Mouse (Mus musculus) heart, postnatal 0 days (tissue): ENCODE measurements around the gene Lamb3. TPM values are rescaled to one million over a fixed set of nuclear protein-coding genes. Genes with fewer than 3 reads are reported as not detected.

Source experiments
- ATAC-seq: fragments of 200-750 bp; cut with Nextera tagmentation; 2 replicates; pipeline ENCODE4 v1.8.0; 2017; ENCODE audit warnings: low read depth, moderate number of reproducible peaks, moderate library complexity; ENCODE audit not compliant: insufficient read depth
- DNase-seq: peaks from one replicate; pipeline ENCODE4 v3.0.0-alpha.2; 2016; ENCODE audit warnings: low spot score
- H3K27ac ChIP-seq: fragments of 300-500 bp; sonication (generic); 2 replicates; pipeline ENCODE4 v1.5.1; 2014; ENCODE audit warnings: low read depth, mild to moderate bottlenecking
- H3K27me3 ChIP-seq: fragments of 300-500 bp; sonication (generic); 2 replicates; pipeline ENCODE4 v1.6.1; 2014; ENCODE audit warnings: low read length, mixed read lengths; ENCODE audit not compliant: control insufficient read depth, insufficient read depth
- H3K36me3 ChIP-seq: fragments of 300-500 bp; sonication (generic); replicated peaks from 2 replicates; pipeline ENCODE4 v1.6.1; 2014; ENCODE audit warnings: low read length, mixed read lengths; ENCODE audit not compliant: control insufficient read depth, insufficient read depth
- H3K4me1 ChIP-seq: fragments of 300-500 bp; sonication (generic); 2 replicates; pipeline ENCODE4 v1.6.1; 2014; ENCODE audit warnings: antibody characterized with exemption; ENCODE audit not compliant: control insufficient read depth, insufficient read depth
- H3K4me2 ChIP-seq: fragments of 300-500 bp; sonication (generic); 2 replicates; pipeline ENCODE4 v1.6.1; 2014; ENCODE audit warnings: low read depth, mild to moderate bottlenecking, low read length, moderate library complexity
- H3K4me3 ChIP-seq: fragments of 300-500 bp; sonication (generic); 2 replicates; pipeline ENCODE4 v1.5.1; 2014; ENCODE audit warnings: low read depth, low read length
- H3K9ac ChIP-seq: fragments of 300-500 bp; sonication (generic); replicated peaks from 2 replicates; pipeline ENCODE4 v1.6.1; 2014; ENCODE audit warnings: low read depth, low read length, mixed read lengths
- H3K9me3 ChIP-seq: fragments of 300-500 bp; sonication (generic); replicated peaks from 2 replicates; pipeline ENCODE4 v1.6.1; 2016; ENCODE audit warnings: low read length; ENCODE audit not compliant: control insufficient read depth
- CTCF ChIP-seq: IDR thresholded peaks from 2 replicates; pipeline ENCODE4 v1.5.1; 2016; ENCODE audit warnings: antibody characterized with exemption, control low read depth, low read depth
- EP300 ChIP-seq: IDR thresholded peaks from 2 replicates; pipeline ENCODE4 v1.6.1; 2016; ENCODE audit warnings: antibody characterized with exemption, low read depth
- WGBS: fragments of 180-500 bp; shearing (Covaris S2); extraction: QIAGEN DNeasy Blood & Tissue Kit; methylation state at CpG from one replicate; pipeline ENCODE4 v1.1.7; 2014; 5-methylcytosine and 5-hydroxymethylcytosine counted together
- polyA plus RNA-seq: library from polyadenylated mRNA; unstranded; fragments of >200 nt; fragmentation: Nextera tagmentation; extraction: Ambion mirVana; gene quantifications from 2 replicates; pipeline ENCODE4 v1.2.1, GENCODE M21; 2015
- total RNA-seq: library from RNA; depleted of rRNA; stranded (reverse); fragments of >200 nt; gene quantifications from 2 replicates; pipeline ENCODE4 v1.2.3, GENCODE M21; 2014; ENCODE audit warnings: low replicate concordance

Lamb3 gene
- total and polyA plus RNA-seq, 2 experiments from 2014 or later = 8.1 to 9.8 TPM

DNA sequence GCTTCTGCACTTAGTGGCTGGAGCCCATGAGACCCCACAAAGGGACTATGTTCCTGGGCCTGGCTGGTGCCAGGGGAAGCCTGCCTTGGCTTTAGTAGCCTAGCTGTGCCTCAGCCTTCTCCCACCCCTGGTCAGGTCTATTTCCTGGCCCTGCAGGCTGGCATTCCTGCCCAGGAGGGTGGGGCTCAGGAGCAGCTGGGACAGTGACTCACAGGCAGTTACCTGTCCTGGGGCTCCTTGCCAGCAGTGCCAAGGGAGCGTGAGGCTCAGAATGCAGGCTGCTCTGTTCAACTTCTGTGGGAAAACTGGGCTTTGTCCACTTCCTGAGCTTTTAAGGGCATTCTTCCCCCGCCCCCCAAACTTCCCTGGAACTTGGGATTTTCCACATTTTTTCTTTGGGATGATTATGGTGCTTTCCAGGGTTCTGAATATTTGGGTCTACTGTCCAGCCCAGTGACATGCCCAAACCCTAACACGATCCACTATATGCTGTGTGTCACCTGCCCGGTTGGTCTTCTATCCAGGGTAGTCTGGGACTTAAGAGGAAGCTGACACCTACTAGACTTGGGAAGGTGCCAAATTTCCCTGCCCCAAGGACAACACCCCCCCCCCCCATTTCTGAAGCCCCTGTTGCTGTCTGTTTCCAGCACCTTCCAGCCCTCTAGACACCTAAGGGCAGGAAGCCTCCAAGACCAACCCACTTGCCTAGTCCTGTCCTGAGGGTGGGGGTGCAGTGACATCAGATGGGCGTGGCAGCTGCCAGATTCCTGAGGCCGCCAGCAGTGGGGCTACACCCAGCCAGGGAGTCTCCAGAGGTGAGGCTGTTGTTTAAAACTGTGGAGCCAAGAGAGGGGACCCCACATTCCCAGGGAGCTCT is 94.0 kb downstream of the Lamb3 start:
- Histone ChIP-seq H3K27ac (no peak overlapping the region), H3K36me3 (no peaks in the 10 kb centered on the region), H3K4me3 (no peak overlapping the region), H3K27me3 (no peaks in the 10 kb centered on the region), H3K4me2 (no peak overlapping the region), H3K4me1 (no peaks in the 10 kb centered on the region), H3K9ac (no peak overlapping the region), H3K9me3 (no peaks in the 10 kb centered on the region)
- no peak for TF ChIP-seq EP300
- TF ChIP-seq CTCF = no peak
- ATAC-seq (peak; percentile 49; the same call in 1 of the 2 replicates), DNase-seq (no peak)
- 51% methylated on average over 6 of the region's 6 CpGs for WGBS

DNA sequence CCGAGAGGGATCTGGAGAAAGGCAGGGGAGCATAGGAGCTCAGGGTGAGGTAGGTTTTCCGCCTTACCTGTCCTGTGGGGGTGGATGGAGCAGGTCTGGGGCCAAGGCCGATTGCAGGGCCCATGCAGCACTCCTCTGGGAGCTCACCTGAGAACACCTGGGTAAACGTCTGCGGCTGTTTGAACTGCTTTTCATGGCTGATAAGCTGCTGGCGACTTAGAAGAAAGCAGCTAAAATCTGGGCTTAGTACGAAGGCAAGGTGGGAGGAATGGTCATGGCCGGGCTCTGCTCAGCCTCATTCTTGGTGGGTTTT is 94.5 kb downstream of the Lamb3 start:
- H3K9me3 ChIP-seq = no peaks in the 10 kb centered on the region
- no peaks in the 10 kb centered on the region for H3K27me3 ChIP-seq
- H3K4me3 ChIP-seq = no peak overlapping the region
- 0 out of 2 replicates have a peak, but pooled peaks have one; percentile 8 for ATAC-seq
- H3K9ac ChIP-seq = no peak overlapping the region
- no peak for DNase-seq
- H3K36me3 ChIP-seq = no peaks in the 10 kb centered on the region
- H3K27ac ChIP-seq = no peak overlapping the region
- 57% methylated on average over 8 of the region's 8 CpGs for WGBS
- no peaks in the 10 kb centered on the region for H3K4me1 ChIP-seq
- no peak for TF ChIP-seq CTCF
- no peak for TF ChIP-seq EP300
- no peak overlapping the region for H3K4me2 ChIP-seq

DNA sequence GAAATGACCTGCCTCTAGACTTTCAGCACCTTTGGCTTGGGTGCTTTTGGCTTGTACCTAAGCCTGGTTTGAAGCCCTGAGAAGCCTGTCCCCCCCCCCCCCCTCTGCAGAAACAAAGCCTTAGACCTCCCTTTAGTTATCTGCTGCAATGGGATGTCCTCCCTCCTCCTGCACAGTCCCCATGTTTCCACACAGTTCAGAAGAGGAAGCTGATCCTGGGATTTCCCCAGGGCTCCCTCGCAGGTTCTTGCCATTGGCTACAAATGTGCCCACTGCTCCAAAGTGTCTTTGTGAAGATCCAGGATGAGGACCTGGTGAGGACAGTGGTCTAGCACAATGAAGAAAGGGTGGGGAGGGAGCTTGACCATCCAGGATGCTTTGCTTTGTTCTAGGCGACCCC is 95.6 kb downstream of the Lamb3 start:
- Histone ChIP-seq H3K27me3 (no peaks in the 10 kb centered on the region), H3K36me3 (no peaks in the 10 kb centered on the region), H3K9me3 (no peaks in the 10 kb centered on the region), H3K4me1 (no peaks in the 10 kb centered on the region), H3K4me2 (no peak overlapping the region), H3K4me3 (no peak overlapping the region), H3K27ac (no peak overlapping the region), H3K9ac (no peak overlapping the region)
- no peak for ATAC-seq
- WGBS = 48% methylated on average over 2 of the region's 2 CpGs
- no peak for TF ChIP-seq CTCF
- TF ChIP-seq EP300 = no peak
- DNase-seq = no peak

DNA sequence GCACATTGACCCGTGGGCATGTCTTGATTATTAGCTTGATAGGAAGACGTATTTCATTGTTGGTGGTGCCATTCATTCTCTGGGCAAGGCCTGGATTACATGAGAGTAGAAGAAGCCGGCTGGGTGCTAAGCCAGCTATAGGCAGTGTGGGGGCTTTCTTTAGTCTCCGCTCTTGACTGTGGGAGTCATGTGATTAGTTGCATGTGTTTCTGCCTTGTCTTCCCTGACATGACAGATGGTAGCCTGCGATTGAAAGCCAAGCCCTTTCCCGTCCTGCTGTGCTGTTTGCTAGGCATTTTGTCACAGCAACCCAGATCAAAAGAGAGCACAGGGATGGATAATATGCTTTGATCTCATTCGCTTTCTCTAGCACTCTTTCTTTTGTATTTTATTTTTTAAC is 97.9 kb downstream of the Lamb3 start:
- Histone ChIP-seq H3K4me1 (0 out of 2 replicates have a peak, but pooled peaks cover 6% of the 10 kb centered on the region), H3K27me3 (no peaks in the 10 kb centered on the region), H3K36me3 (no peaks in the 10 kb centered on the region), H3K4me2 (no peak overlapping the region), H3K9ac (no peak overlapping the region), H3K27ac (no peak overlapping the region), H3K4me3 (no peak overlapping the region), H3K9me3 (no peaks in the 10 kb centered on the region)
- TF ChIP-seq CTCF (no peak), EP300 (no peak)
- 63% methylated on average over 7 of the region's 7 CpGs for WGBS
- DNase-seq = no peak
- ATAC-seq = no peak

DNA sequence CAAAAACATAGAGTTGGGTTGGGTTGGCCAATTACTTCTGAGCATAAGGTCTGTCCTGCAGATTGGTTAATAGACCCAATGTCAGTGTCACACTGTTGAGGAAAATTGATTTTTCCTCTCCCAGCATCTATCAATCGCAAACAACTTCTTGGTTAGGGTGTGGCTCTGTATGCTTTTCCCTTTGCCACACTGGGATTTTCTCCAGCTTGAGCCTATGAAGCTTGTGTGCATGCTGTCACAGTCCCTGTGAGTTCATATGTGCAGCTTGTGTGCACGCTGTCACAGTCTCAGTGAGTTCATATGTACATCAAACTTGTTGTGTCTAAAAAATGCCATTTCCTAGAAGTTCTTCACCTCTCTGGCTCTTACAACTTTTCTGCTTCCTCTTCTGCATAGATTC is 99.3 kb downstream of the Lamb3 start:
- Histone ChIP-seq H3K9me3 (no peaks in the 10 kb centered on the region), H3K36me3 (no peaks in the 10 kb centered on the region), H3K4me1 (peaks cover 18% of the 10 kb centered on the region), H3K27ac (no peak overlapping the region), H3K27me3 (no peaks in the 10 kb centered on the region), H3K4me2 (no peak overlapping the region), H3K9ac (no peak overlapping the region), H3K4me3 (no peak overlapping the region)
- ATAC-seq (no peak), DNase-seq (no peak)
- no peak for TF ChIP-seq CTCF
- no peak for TF ChIP-seq EP300
- 83% methylated on average over 2 of the region's 2 CpGs for WGBS
